Mouse (Mus musculus) gastrocnemius, adult 8-10 months (tissue): ENCODE measurements at regions not wholly inside any gene's neighbourhood (a gene's known extent, or its start where the extent isn't known, plus 50 kb on each side); places are given as distances from the start of the nearest gene placed in this dataset.
A peak's percentile ranks its signal among the peaks of the same experiment; 100 is the strongest.

ENCODE experiments used
- DNase-seq, 2 experiments: peaks; one replicate each; pipeline ENCODE4 v3.0.0; 2022; ENCODE audit warnings: low spot score in 2 of 2

- DNase-seq: no peak
Observed at GRCm38 (mm10) chr13:97652279-97652678, 108.2 kb downstream of the Gm10260 start.

DNA sequence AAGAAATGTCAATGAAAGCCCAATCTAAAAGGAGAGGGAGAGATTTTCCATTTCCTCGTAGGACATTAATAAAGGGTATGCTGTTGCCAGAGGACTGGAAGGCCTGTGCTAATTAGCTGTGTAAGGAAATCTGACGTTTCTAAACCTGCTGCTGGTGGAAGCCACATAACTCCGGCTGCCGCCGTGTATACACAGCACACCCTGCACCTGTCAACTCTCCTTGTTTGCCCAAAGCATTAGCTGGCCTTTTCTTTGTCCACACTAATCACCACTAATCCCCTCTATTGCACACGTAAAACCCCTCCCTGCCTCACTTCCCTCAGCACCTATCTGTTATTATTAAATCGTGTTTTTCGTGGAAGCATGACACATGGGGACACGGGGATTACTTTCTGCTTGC, 108.7 kb downstream of the Gm10260 start:
- no peak for DNase-seq

DNA sequence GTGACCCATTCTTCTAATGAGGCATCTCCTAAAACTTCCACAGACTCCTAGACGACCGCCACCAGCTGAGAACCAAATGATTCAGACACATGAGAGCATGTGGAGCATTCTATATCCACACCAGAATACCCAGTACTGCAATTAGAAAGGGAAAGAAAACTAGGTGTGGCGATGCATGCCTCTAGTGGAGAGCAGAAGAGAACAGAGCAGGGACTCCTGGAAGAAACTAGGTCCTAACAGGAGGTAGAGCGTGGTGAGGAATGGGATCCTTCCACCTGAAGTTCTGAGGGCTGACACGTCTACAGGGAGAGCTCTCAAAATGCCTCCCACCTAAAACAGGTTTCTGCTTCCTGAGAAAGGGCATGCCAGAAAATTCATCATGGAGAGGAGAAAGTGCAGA, 109.3 kb downstream of the Gm10260 start:
- no peak for DNase-seq

DNA sequence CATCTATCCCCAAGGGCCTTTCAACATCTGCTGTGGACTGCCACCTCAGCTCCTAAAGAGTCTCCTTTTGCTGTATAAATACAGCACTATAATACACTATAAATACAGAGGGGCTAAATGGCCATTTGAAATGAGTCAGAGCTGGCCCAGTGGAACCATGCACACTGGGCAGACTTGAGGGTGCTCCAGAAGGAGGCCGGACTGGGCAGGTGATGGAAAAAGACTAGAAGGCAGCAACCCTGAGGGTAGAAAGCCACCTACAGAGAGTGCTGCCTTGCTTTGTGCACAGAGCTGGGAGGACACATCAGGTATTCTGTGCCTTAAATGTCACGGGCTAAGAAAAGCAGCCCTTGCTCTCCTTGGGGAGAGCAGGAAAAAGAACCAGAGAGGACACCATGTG, 110.2 kb downstream of the Gm10260 start:
- DNase-seq: no peak

GRCm38 (mm10) chr13:97647486-97647885, 112.9 kb downstream of the Gm10260 start:
- DNase-seq: no peak

DNA sequence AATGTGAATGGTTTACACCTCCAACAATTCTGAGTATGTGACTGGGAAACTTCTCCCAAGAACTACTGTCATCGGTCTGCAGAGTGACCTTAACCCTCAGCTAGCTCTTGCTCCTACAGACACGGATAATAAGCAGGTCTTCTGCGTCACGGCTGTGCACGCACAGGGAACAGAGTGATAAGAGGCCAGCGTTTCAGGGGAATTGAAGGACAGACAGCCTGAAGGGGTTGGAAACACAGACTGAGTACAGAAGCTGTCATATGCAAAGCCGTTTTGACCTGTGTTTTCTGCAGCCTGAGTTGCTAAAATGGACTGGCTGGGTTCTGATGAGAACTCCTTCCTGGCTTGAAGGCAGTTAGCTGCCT, 114.4 kb downstream of the Gm10260 start:
- DNase-seq: no peak

GRCm38 (mm10) chr13:97645107-97646020, 115.1 kb downstream of the Gm10260 start:
- DNase-seq: no peak

DNA sequence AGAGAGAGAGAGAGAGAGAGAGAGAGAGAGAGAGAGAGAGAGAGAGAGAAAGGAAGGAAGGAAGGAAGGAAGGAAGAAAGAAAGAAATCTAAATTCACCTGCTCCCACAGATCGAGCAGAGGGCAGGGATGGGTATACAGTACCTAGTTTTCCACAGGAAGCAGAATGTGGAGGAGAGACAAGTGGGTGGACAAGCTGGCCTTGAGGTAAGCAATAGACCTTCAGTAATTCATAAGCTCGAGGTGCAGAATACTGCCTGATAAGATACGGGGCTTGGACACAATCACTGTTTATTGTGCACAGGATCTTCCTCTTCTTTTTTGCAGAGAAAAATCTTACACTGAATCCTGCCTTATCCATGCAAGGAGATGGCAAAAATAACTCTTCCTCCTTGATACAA, 120.2 kb downstream of the Gm10260 start:
- no peak for DNase-seq

DNA sequence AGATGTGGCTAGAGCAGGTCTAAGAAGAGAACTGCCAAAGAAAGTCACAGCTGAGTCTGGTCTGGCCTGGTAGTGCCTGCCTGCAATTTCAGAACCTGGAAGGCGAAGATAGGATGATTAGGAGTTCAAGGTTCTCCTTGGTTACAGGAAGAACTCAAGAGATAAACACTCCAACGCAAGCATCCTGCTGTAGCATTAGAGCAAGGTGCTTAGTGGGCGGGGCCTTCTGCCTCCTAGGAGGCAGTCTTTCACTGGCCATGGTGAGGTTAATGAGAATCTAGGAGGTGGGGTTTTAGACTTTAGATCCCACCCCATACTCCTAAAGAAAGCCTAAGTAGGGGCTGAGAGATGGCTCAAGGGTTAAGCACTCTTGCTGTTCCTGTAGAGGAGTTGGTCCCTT, 120.8 kb downstream of the Gm10260 start:
- DNase-seq: no peak

- no peak for DNase-seq
Observed at GRCm38 (mm10) chr13:97638457-97639088, 121.9 kb downstream of the Gm10260 start.

DNA sequence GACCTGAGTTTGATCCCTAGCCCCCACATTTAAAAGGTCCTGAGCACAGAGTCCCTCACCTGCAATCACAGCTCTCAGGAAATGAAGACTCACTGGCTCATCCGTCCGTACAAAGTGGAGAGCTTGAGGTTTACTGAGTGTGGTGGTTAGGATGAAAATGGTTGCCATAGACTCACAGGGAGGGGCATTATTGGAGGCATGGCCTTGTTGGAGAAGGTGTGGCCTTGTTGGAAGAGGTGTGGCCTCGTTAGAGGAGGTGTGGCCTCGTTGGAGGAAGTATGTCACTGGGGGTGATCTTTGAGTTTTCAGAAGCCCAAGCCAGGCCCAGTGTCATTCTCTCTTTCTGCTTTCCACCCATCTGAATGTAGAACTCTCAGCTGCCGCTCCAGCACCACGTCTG, 122.9 kb downstream of the Gm10260 start:
- no peak for DNase-seq

DNA sequence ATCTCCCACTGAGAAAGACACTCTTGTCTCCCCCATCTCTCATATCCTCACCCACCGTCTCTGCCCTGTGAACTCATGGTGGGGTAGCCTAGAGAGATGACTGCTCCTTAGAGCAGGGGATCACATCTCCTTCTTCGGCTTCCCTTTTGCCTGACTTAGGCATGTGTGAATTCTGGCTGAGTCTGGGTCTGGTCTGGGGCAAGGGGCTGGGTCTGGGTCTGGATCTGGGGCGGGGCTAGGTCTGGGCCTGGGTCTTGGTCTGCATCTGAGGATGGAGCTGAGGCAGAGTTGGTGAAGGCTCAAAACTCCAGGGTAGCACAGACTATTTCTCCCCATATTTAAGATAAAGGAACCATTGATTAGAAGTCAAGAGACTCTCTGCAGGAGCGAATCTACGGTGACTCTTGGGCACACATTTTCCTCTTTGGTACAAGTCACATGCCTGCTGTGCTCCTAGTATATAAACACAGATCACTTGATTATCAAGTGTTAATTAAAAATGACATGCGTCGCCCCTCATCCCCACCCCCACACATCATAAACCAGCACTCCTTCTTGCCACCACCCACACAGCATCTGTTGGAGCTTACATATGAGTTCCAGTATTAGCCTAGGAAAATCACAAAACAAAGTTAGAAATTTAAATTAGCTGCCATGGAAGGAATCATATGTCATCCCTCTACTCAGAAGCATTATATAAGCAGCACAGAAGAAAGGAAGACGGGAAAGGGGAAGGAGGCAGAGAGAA, 126.2 kb downstream of the Gm10260 start:
- DNase-seq: no peak

DNA sequence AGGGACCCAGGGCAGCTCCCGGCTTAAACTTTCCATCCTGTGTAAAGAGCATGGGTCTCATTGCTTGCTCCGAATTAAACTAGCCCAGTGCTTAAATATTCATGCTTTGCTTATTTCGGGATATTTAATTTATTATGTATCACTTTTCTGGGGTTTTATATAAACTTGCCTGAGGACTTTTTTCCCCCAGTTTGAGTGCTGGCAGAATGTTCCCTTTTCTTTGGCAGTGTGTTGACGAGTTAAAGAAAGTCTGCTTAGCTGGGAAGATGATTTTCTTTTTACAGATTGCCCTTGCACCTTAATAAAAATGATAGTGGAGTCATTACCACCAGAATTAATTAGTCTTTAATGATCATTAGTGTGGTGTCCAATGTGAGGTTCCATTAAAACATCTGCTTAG, 126.9 kb downstream of the Gm10260 start:
- no peak for DNase-seq

DNA sequence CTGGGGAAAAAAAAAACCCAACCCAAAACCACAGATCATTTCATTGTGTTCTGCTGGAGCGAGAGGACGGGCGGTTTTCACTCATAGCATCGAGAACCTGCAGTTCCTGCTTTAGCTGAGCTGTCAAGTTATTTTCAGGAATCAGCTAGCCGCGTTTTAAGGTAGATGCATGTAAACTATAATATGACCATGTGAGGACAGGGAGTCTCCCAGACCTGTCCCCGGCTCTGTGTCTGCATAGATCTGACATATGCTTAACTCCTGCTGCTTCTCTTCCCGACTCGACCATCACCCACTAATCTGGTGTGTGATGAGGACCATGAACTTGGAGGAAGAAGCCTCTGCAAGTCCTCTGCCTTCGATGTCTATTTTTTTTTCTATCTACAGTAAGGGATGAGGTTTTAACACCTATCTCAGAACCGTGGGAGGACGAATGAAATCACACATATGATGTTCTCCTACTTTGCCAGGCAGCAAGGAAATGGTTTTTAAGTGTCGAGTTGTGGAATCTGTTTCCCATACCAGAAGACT, 128.5 kb downstream of the Gm10260 start:
- no peak for DNase-seq

GRCm38 (mm10) chr13:97630921-97631320, 129.5 kb downstream of the Gm10260 start:
- no peak for DNase-seq

DNA sequence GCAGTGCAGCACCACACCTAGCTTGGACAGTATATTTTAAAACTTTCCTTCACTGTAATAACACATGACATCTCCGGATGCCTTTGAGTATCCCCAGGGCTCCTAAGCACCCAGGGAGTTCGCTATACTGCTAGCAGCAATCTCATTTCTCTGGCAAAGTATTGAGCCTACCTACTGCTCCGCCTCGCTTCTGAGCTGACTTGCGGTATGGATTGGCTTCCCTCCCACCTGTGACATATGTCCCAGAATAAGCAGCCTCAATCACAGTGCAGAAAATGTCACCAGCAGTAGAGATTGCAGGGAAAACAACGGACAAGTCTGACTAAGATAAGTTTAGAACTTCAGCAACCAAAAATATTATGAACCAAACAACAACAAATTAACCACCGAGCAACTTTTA, 131.8 kb downstream of the Gm10260 start:
- no peak for DNase-seq

GRCm38 (mm10) chr13:97627247-97627646, 133.2 kb downstream of the Gm10260 start:
- no peak for DNase-seq

DNA sequence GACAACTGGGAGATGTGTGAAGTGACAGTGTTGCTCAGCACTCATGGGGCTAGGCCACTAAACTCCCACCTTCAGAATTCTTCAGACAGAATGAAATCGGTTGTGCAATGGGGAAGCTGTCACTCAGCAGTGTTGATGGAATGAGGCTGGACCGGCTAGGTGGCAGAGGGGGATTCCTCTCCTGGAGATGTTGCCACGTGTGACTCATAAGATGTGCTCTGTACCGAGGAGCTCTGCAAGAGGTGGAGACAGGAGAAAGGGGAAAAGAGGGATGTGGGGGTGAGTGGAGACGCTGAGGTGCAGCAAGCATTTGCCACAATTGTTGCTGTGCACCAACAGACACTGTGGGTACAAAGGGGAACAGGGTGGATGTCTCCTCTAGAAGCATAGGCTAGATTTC, 133.6 kb downstream of the Gm10260 start:
- no peak for DNase-seq

DNA sequence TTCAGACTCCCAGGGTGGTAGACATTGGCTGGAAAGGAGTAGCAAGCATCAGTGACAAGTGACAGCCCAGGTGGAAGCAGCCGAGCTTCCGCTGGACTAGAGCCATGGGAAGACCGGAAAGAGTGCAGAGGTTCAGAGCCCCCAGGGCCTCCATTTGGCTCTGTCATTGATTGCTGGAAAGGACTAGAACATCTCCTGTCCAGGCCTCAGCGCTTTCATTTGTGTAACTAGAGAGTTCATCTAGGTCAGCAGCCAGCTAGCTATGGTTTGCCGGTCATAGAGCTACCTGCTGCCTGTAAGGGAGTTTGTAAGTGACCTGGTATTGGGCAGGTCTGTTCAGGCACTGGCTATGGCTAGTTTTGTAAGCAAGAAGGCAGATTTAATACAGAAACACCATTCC, 134.3 kb downstream of the Gm10260 start:
- DNase-seq: no peak

GRCm38 (mm10) chr13:97625391-97625790, 135.0 kb downstream of the Gm10260 start:
- DNase-seq: no peak

- DNase-seq: peak in 1 of 2 experiments; percentile 11
Observed at GRCm38 (mm10) chr13:97618190-97618586, 142.2 kb downstream of the Gm10260 start.
